Mouse (Mus musculus): ENCODE measurements around the gene Afm.

GRCm38 (mm10) chr5:90564161-90564560 lies 45.4 kb downstream of the Afm start:
- no peak for TF ChIP-seq CTCF (conservative IDR thresholded peaks at IDR 0.05; ENCODE audit: insufficient read depth, insufficient read length, low read depth, low read length)
- TF ChIP-seq POLR2A (IDR thresholded peaks at IDR 0.05; ENCODE audit: low read depth, low read length): no peak

Data from kidney, adult 2 months (tissue).